Mouse (Mus musculus): ENCODE results near the gene Tfpt. TPM values are rescaled to one million over a fixed set of nuclear protein-coding genes. Genes with fewer than 3 reads are reported as not detected.
A peak's percentile ranks its signal among the peaks of the same experiment; 100 is the strongest.
"Not testable (repeated sequence)": the region's sequence is repeated elsewhere in the genome, so short reads cannot be mapped to it uniquely, and the experiment has no call there.

The Tfpt gene
- polyA plus RNA-seq, 1 experiment from 2014 or later = 8.1 TPM

DNA sequence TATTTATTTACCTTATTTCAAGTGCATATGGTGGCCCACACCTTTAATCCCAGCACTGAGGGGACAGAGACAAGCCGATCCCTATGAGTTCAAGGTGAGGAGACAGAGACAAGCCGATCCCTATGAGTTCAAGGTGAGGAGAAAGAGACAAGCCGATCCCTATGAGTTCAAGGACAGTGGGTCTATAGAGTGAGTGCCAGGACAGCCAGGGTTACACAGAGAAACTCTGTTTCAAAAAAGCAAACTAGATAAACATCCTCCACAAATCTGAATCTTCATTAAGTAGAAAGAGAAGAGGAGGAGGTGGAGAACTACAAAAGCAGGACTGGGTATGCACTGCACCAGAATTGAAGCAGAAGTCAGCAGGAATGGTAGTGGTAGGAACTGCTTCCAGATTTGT is 21.1 kb downstream of the Tfpt start:
- Histone ChIP-seq H3K4me1 (ENCODE audit: control insufficient read depth, low read depth, low read length) (no peaks in the 10 kb centered on the region), H3K9ac (ENCODE audit: low read depth, low read length) (no peak overlapping the region), H3K36me3 (ENCODE audit: control insufficient read depth, insufficient read depth) (no peaks in the 10 kb centered on the region), H3K27ac (ENCODE audit: low read length) (no peak overlapping the region), H3K4me3 (ENCODE audit: low read depth, low read length) (no peak overlapping the region), H3K27me3 (ENCODE audit: control insufficient read depth, insufficient read depth, low read depth, low read length) (no peaks in the 10 kb centered on the region), H3K9me3 (replicated peaks; ENCODE audit: control insufficient read depth, low read length) (no peaks in the 10 kb centered on the region), H3K4me2 (ENCODE audit: low read depth, low read length) (no peak overlapping the region)
- no peak for ATAC-seq (ENCODE audit: low read depth)
- 80% methylated on average over 3 of the region's 3 CpGs for WGBS (ENCODE audit: insufficient replicate concordance)

DNA sequence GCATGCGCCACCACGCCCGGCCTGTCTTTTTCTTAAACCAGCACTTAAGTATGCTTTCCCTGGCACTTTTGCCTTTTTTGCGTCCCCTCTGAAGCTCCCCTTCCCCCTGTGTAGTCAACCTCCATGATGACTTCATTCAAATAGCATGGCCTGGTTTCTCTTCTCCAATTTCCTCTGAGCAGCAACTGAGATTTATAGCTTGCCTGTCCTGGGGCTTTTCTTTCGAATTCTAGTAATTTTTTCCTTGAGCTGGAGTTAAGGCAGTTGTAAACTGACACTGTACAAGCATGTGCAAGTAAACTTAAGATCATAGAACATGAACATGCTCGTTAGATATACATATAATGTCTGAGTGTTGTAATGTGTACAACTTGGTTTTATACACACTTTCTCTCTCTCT is 22.3 kb downstream of the Tfpt start:
- Histone ChIP-seq H3K4me3 (ENCODE audit: low read depth, low read length) (no peak overlapping the region), H3K4me2 (ENCODE audit: low read depth, low read length) (no peak overlapping the region), H3K27ac (ENCODE audit: low read length) (no peak overlapping the region), H3K9ac (ENCODE audit: low read depth, low read length) (no peak overlapping the region), H3K9me3 (replicated peaks; ENCODE audit: control insufficient read depth, low read length) (no peaks in the 10 kb centered on the region), H3K4me1 (ENCODE audit: control insufficient read depth, low read depth, low read length) (no peaks in the 10 kb centered on the region), H3K36me3 (ENCODE audit: control insufficient read depth, insufficient read depth) (no peaks in the 10 kb centered on the region), H3K27me3 (ENCODE audit: control insufficient read depth, insufficient read depth, low read depth, low read length) (no peaks in the 10 kb centered on the region)
- 65% methylated on average over 6 of the region's 6 CpGs for WGBS (ENCODE audit: insufficient replicate concordance)
- no peak for ATAC-seq (ENCODE audit: low read depth)

DNA sequence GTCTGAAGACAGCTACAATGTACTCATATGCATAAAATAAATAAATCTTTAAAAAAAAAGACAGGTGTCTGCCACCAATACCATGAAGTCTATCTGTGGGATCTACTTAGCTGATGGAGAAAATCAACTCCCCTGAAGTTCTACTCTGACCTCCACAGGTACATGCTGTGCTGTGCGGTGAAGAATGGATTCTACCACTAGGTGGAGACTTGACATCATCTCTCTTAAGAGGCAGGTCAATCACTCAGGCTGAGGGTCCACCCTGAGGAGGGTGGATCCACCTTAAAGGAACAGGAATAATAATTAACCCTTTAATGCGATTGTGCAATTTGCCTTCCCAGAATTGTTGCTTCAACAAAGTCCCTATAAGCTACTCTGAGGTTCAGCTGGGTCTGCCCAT is 22.9 kb downstream of the Tfpt start:
- no peak overlapping the region for H3K9ac ChIP-seq (ENCODE audit: low read depth, low read length)
- H3K27me3 ChIP-seq (ENCODE audit: control insufficient read depth, insufficient read depth, low read depth, low read length) = no peaks in the 10 kb centered on the region
- H3K36me3 ChIP-seq (ENCODE audit: control insufficient read depth, insufficient read depth) = no peaks in the 10 kb centered on the region
- no peak overlapping the region for H3K4me3 ChIP-seq (ENCODE audit: low read depth, low read length)
- no peaks in the 10 kb centered on the region for H3K9me3 ChIP-seq (replicated peaks; ENCODE audit: control insufficient read depth, low read length)
- peak; percentile 53 for ATAC-seq (ENCODE audit: low read depth)
- no peak overlapping the region for H3K27ac ChIP-seq (ENCODE audit: low read length)
- H3K4me2 ChIP-seq (ENCODE audit: low read depth, low read length) = no peak overlapping the region
- WGBS (ENCODE audit: insufficient replicate concordance) = 11% methylated on average over 2 of the region's 2 CpGs
- no peaks in the 10 kb centered on the region for H3K4me1 ChIP-seq (ENCODE audit: control insufficient read depth, low read depth, low read length)

DNA sequence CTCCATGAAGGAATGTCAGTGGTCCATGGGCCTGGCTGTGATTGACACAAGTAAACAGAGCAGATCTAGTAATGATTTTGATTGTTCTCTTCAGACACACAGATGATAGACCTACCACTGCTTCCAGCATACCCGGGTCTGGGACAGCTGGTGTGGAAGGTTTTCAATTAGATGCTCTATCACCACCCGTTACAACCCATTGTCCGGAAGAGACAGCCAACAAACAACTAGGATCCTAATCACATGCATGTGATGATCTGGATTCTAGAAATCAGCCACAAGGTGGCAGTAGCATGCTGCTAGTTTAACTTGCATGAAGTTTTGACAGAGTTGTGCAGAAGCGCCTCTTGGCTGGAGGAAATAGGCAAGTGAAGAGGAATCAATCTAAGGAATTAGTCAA is 28.6 kb downstream of the Tfpt start:
- Histone ChIP-seq H3K4me1 (ENCODE audit: control insufficient read depth, low read depth, low read length) (no peaks in the 10 kb centered on the region), H3K9me3 (replicated peaks; ENCODE audit: control insufficient read depth, low read length) (no peaks in the 10 kb centered on the region), H3K9ac (ENCODE audit: low read depth, low read length) (no peak overlapping the region), H3K36me3 (ENCODE audit: control insufficient read depth, insufficient read depth) (no peaks in the 10 kb centered on the region), H3K27ac (ENCODE audit: low read length) (no peak overlapping the region), H3K4me3 (ENCODE audit: low read depth, low read length) (no peak overlapping the region), H3K4me2 (ENCODE audit: low read depth, low read length) (no peak overlapping the region), H3K27me3 (ENCODE audit: control insufficient read depth, insufficient read depth, low read depth, low read length) (no peaks in the 10 kb centered on the region)
- 8% methylated on average over 4 of the region's 4 CpGs for WGBS (ENCODE audit: insufficient replicate concordance)
- no peak for ATAC-seq (ENCODE audit: low read depth)

DNA sequence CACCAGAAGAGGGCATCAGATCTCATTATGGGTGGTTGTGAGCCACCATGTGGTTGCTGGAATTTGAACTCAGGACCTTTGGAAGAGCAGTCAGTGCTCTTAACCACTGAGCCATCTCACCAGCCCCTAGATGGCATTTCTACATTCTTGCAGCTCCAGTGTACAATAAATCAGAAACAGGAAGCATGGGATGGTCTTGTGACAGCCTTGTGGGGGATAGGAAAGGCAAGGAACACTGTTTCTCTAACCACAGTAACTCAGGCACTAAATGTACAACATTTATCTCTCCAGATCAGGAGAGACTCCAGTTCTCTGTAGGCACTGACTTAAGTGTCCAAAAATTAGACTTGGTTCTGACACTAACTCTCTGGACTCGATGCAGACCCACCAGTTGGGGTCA is 32.0 kb downstream of the Tfpt start:
- H3K27ac ChIP-seq (ENCODE audit: low read length); H3K9me3 ChIP-seq (replicated peaks; ENCODE audit: control insufficient read depth, low read length); H3K4me1 ChIP-seq (ENCODE audit: control insufficient read depth, low read depth, low read length); H3K9ac ChIP-seq (ENCODE audit: low read depth, low read length); H3K4me2 ChIP-seq (ENCODE audit: low read depth, low read length); ATAC-seq (ENCODE audit: low read depth); H3K36me3 ChIP-seq (ENCODE audit: control insufficient read depth, insufficient read depth); H3K27me3 ChIP-seq (ENCODE audit: control insufficient read depth, insufficient read depth, low read depth, low read length); H3K4me3 ChIP-seq (ENCODE audit: low read depth, low read length): not testable (repeated sequence)
- WGBS (ENCODE audit: insufficient replicate concordance) = 32% methylated on average over 1 of the region's 1 CpGs

DNA sequence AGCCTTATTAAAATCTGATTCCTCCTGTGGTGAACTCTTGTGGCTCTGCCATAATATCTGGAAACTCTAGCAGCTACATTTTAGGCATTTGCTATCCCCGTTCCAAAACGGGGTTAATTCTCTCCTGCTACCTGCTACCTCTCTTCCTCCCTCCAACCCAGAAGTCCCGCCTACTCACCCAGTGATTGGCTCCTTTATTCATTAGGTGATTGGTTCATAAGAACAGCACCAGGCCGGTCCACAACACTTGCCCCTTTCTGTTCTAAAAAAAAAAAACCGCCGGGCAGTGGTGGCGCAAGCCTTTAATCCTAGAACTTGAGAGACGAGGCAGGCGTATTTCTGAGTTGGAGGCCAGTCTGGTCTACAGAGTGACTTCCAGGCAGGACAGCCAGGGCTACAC is 34.6 kb downstream of the Tfpt start:
- Histone ChIP-seq H3K4me1 (ENCODE audit: control insufficient read depth, low read depth, low read length) (no peaks in the 10 kb centered on the region), H3K27ac (ENCODE audit: low read length) (no peak overlapping the region), H3K4me3 (ENCODE audit: low read depth, low read length) (peak overlapping the region; percentile 42), H3K9ac (ENCODE audit: low read depth, low read length) (peak overlapping the region; percentile 37; the same call in 1 of the 2 replicates), H3K27me3 (ENCODE audit: control insufficient read depth, insufficient read depth, low read depth, low read length) (no peaks in the 10 kb centered on the region), H3K9me3 (replicated peaks; ENCODE audit: control insufficient read depth, low read length) (no peaks in the 10 kb centered on the region), H3K4me2 (ENCODE audit: low read depth, low read length) (peak overlapping the region; percentile 41), H3K36me3 (ENCODE audit: control insufficient read depth, insufficient read depth) (no peaks in the 10 kb centered on the region)
- 13% methylated on average over 9 of the region's 9 CpGs for WGBS (ENCODE audit: insufficient replicate concordance)
- peak; percentile 71 for ATAC-seq (ENCODE audit: low read depth)

DNA sequence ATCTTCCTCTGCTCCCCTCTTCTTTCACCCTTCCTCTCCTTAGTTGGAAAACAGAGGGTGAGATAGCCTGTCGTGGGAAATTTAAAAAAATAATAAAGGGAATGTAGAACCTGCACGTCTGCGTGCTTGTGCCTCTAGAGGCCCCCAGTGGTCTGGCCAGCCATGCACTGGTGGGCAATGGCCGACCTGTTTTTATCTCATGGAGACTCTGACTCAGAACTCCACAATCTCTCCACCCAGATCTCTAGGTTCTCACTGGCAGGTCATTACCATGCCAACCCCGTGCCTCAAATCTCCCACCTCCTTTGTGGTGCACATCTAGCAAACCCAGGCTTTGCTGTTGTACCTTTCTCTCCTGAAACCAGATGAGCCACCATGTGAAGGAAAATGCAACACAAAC is 35.0 kb downstream of the Tfpt start:
- Histone ChIP-seq H3K27me3 (ENCODE audit: control insufficient read depth, insufficient read depth, low read depth, low read length) (no peaks in the 10 kb centered on the region), H3K9ac (ENCODE audit: low read depth, low read length) (0 out of 2 replicates have a peak overlapping the region, but pooled peaks have one; percentile 20), H3K4me3 (ENCODE audit: low read depth, low read length) (peak overlapping the region; percentile 42), H3K36me3 (ENCODE audit: control insufficient read depth, insufficient read depth) (no peaks in the 10 kb centered on the region), H3K4me1 (ENCODE audit: control insufficient read depth, low read depth, low read length) (no peaks in the 10 kb centered on the region), H3K4me2 (ENCODE audit: low read depth, low read length) (peak overlapping the region; percentile 41), H3K27ac (ENCODE audit: low read length) (no peak overlapping the region), H3K9me3 (replicated peaks; ENCODE audit: control insufficient read depth, low read length) (no peaks in the 10 kb centered on the region)
- peak; percentile 13; the same call in 1 of the 2 replicates for ATAC-seq (ENCODE audit: low read depth)
- 8% methylated on average over 5 of the region's 5 CpGs for WGBS (ENCODE audit: insufficient replicate concordance)

DNA sequence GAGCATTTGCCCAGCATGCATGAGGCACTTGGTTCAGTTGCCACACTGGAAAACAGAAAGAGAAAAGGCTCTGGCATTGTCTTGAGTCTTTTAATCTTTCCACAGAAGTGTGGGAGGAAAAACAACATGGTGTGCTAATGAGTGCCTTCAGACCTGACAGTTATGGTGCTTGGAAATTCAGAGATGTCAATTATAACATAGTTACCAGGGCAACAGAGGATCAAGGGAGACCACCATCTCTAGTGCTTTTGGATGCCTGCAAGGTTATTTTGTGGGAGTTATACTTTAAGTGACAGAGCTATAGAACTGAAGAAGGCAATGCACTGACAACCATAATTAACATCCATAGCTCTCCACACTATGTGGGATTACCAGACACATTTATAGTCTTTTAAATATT is 35.9 kb downstream of the Tfpt start:
- no peak overlapping the region for H3K4me3 ChIP-seq (ENCODE audit: low read depth, low read length)
- H3K4me2 ChIP-seq (ENCODE audit: low read depth, low read length) = no peak overlapping the region
- no peaks in the 10 kb centered on the region for H3K9me3 ChIP-seq (replicated peaks; ENCODE audit: control insufficient read depth, low read length)
- H3K4me1 ChIP-seq (ENCODE audit: control insufficient read depth, low read depth, low read length) = no peaks in the 10 kb centered on the region
- no peak for ATAC-seq (ENCODE audit: low read depth)
- H3K36me3 ChIP-seq (ENCODE audit: control insufficient read depth, insufficient read depth) = no peaks in the 10 kb centered on the region
- H3K27ac ChIP-seq (ENCODE audit: low read length) = no peak overlapping the region
- H3K9ac ChIP-seq (ENCODE audit: low read depth, low read length) = no peak overlapping the region
- no peaks in the 10 kb centered on the region for H3K27me3 ChIP-seq (ENCODE audit: control insufficient read depth, insufficient read depth, low read depth, low read length)

DNA sequence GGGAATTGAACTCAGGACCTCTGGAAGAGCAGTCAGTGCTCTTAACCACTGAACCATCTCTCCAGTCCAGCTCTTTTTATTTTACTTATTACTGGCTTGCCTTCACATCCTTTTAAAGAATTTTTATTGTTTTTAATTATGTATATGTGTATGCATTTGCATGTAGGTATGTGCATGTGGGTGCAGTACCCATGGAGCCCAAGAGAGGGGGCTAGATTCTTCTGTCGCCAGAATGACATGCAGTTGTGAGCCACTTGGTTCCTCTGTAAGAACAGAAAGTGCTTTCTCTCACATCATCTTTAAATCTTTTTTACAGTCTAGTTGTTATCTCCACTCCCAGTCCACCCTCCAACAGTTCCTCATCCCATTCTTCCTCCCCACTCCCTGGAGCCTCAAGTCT is 38.2 kb downstream of the Tfpt start:
- H3K9ac ChIP-seq (ENCODE audit: low read depth, low read length) = no peak overlapping the region
- H3K27ac ChIP-seq (ENCODE audit: low read length) = no peak overlapping the region
- ATAC-seq (ENCODE audit: low read depth) = no peak
- H3K4me1 ChIP-seq (ENCODE audit: control insufficient read depth, low read depth, low read length) = no peaks in the 10 kb centered on the region
- no peaks in the 10 kb centered on the region for H3K27me3 ChIP-seq (ENCODE audit: control insufficient read depth, insufficient read depth, low read depth, low read length)
- no peak overlapping the region for H3K4me3 ChIP-seq (ENCODE audit: low read depth, low read length)
- H3K9me3 ChIP-seq (replicated peaks; ENCODE audit: control insufficient read depth, low read length) = no peaks in the 10 kb centered on the region
- no peaks in the 10 kb centered on the region for H3K36me3 ChIP-seq (ENCODE audit: control insufficient read depth, insufficient read depth)
- H3K4me2 ChIP-seq (ENCODE audit: low read depth, low read length) = no peak overlapping the region
- 54% methylated on average over 1 of the region's 1 CpGs for WGBS (ENCODE audit: insufficient replicate concordance)

DNA sequence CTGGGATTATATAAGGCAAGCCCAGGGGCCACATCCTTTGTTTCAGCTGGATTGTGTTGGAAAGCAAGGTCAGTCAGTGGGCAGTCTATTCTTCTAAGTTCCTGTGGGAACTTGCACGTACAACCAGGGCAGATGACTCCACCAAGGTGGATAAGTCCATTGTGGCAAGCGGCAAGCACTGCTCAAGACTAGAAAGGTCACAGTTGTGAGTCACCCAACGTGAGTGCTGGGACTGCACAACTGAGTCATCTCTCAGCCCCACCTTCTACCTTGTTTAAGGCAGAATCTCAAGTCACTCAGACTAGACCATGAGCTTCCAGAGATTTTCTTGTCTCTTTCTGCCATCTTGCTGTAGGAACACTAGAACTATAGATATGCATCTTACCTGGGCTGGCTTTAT is 39.2 kb downstream of the Tfpt start:
- Histone ChIP-seq H3K9me3 (replicated peaks; ENCODE audit: control insufficient read depth, low read length) (no peaks in the 10 kb centered on the region), H3K4me1 (ENCODE audit: control insufficient read depth, low read depth, low read length) (no peaks in the 10 kb centered on the region), H3K4me2 (ENCODE audit: low read depth, low read length) (no peak overlapping the region), H3K36me3 (ENCODE audit: control insufficient read depth, insufficient read depth) (no peaks in the 10 kb centered on the region), H3K27me3 (ENCODE audit: control insufficient read depth, insufficient read depth, low read depth, low read length) (no peaks in the 10 kb centered on the region), H3K9ac (ENCODE audit: low read depth, low read length) (no peak overlapping the region), H3K27ac (ENCODE audit: low read length) (no peak overlapping the region), H3K4me3 (ENCODE audit: low read depth, low read length) (no peak overlapping the region)
- 46% methylated on average over 3 of the region's 3 CpGs for WGBS (ENCODE audit: insufficient replicate concordance)
- no peak for ATAC-seq (ENCODE audit: low read depth)

Measured in liver, embryonic 16.5 days (tissue).